Mouse (Mus musculus) layer of hippocampus, postnatal 36 days (tissue): ENCODE measurements around the gene Rcan2. TPM values are rescaled to one million over a fixed set of nuclear protein-coding genes. Genes with fewer than 3 reads are reported as not detected.

ENCODE experiments used
- DNase-seq, 2 experiments: peaks; one replicate each; pipeline ENCODE4 v3.0.0; 2022
- total RNA-seq, 2 experiments: library from RNA; stranded (reverse); gene quantifications; 2 replicates each; pipeline ENCODE4 v1.2.3; 2021

Rcan2 gene
- total RNA-seq, 2 experiments from 2014 or later: 66.4 to 77.0 TPM

GRCm38 (mm10) chr17:43827261-43827660 is 26.1 kb downstream of the Rcan2 start:
- no peak for DNase-seq

GRCm38 (mm10) chr17:43832401-43833124 is 31.4 kb downstream of the Rcan2 start:
- DNase-seq: no peak

- peak; percentile 16 to 45 for DNase-seq
Observed at GRCm38 (mm10) chr17:43840208-43840607, 39.1 kb downstream of the Rcan2 start.

GRCm38 (mm10) chr17:43846714-43847113 is 45.6 kb downstream of the Rcan2 start:
- DNase-seq: no peak

- DNase-seq: no peak
Observed at GRCm38 (mm10) chr17:43848903-43849302, 47.8 kb downstream of the Rcan2 start.

GRCm38 (mm10) chr17:43855132-43855531 is 54.0 kb downstream of the Rcan2 start:
- no peak for DNase-seq

- no peak for DNase-seq
Observed at GRCm38 (mm10) chr17:43856081-43856480, 54.9 kb downstream of the Rcan2 start.

- DNase-seq: no peak
Observed at GRCm38 (mm10) chr17:43868808-43869207, 67.7 kb downstream of the Rcan2 start.

GRCm38 (mm10) chr17:43869677-43870076 is 68.5 kb downstream of the Rcan2 start:
- DNase-seq: peak; percentile 60 to 66

- DNase-seq: no peak
Observed at GRCm38 (mm10) chr17:43874417-43874816, 73.3 kb downstream of the Rcan2 start.

GRCm38 (mm10) chr17:43877425-43877824 is 76.3 kb downstream of the Rcan2 start:
- no peak for DNase-seq

GRCm38 (mm10) chr17:43883016-43883415 is 81.9 kb downstream of the Rcan2 start:
- no peak for DNase-seq

- DNase-seq: no peak
Observed at GRCm38 (mm10) chr17:43886262-43886661, 85.1 kb downstream of the Rcan2 start.

- DNase-seq: no peak
Observed at GRCm38 (mm10) chr17:43887931-43888330, 86.8 kb downstream of the Rcan2 start.

- DNase-seq: no peak
Observed at GRCm38 (mm10) chr17:43897346-43897745, 96.2 kb downstream of the Rcan2 start.

GRCm38 (mm10) chr17:43899405-43900092 is 98.4 kb downstream of the Rcan2 start:
- no peak for DNase-seq

GRCm38 (mm10) chr17:43900133-43900532 is 99.0 kb downstream of the Rcan2 start:
- no peak for DNase-seq

- DNase-seq: no peak
Observed at GRCm38 (mm10) chr17:43901474-43901873, 100.3 kb downstream of the Rcan2 start.

- no peak for DNase-seq
Observed at GRCm38 (mm10) chr17:43903807-43904771, 102.9 kb downstream of the Rcan2 start.

GRCm38 (mm10) chr17:43904896-43905295 is 103.7 kb downstream of the Rcan2 start:
- DNase-seq: no peak

GRCm38 (mm10) chr17:43906728-43907127 is 105.6 kb downstream of the Rcan2 start:
- DNase-seq: no peak

GRCm38 (mm10) chr17:43916128-43916527 is 115.0 kb downstream of the Rcan2 start:
- DNase-seq: no peak

- no peak for DNase-seq
Observed at GRCm38 (mm10) chr17:43917143-43917542, 116.0 kb downstream of the Rcan2 start.
